Mouse (Mus musculus): ENCODE results near the gene Smg8. TPM values are rescaled to one million over a fixed set of nuclear protein-coding genes. Genes with fewer than 3 reads are reported as not detected.

The Smg8 gene
- polyA plus RNA-seq (2012; ENCODE audit: low replicate concordance) = 2.4 and 5.2 TPM in 2 replicates

DNA sequence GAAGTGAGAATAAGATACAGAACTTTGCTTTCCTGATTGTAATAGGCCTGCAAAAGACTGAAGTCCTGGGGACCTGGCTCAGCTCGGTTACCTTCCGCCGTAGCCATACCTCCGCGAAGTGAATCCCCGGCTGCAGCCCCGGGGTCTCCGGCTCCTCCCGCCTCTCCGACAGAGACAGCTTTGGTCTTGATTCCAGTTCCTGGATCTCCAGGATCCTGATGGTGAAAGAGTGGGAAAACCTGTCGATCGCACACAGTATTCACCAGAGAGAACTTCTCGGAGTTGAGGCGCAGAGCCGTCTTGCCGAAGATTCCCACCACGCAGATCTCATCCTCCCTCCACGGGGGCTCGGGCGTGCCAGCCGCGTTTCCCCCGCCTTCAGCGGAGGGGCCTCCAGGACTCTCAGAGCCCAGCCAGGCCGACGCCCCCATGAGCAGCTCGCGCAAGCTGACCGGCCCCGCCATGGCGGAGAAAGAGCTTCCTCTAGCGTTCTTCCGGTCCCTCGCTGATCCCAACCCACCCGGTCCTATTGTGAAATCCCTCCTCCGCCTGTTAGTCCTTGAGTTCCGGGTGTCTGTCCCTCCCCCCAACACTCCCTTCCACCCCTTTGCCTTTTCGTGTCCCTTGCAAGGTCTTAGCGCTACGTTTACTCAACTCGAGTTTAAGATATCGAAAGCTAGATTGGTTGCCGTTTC lies at the start of gene Smg8:
TSS of gene Smg8 (minus strand) at position 485 of the 695 bp plus-strand sequence.

GRCm38 (mm10) chr11:87126824-87127816 lies 40.5 kb upstream of the Smg8 start, which contains the start of gene Trim37:
Gene Trim37, plus strand, starts transcription at chr11:87127077.

DNA sequence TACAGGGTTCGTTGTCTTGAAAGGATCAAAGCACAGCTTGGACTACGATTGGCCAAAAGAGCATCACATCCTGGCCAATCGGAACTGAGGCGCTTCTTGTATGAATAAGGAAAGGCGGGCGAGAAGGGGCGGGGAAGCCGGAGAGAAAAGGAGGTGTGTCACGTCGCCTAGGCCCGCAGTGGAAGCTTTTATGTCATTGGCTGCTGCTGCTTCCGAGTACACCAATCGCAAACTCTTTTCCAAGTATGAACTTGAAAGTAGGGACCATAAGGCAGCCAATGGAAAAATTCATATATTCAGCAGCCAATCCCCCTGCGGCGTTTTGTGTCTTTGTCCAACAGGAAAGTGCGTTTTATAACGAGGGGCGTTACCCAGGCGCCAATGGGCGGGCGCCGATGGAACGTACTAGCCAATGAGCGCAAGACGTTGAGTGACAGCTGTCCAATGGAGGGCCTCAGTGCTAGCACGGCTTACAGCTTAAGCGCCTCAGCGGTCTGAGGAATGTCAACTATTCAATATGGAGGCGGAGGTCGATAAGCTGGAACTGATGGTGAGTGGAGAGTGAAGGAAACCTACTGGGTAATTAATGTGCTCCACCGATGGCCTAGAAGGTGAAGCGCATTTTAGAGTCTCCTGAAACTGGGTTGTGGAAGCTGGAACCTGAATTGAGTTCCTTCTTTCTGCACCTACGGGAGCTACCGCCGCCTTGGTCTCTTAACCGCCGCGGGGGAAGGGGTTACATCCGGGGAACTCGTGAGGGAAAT lies 22.4 kb upstream of the Smg8 start, which contains the start of gene Ska2:
TSS of gene Ska2 (plus strand) at position 480 of the 764 bp plus-strand sequence.

GRCm38 (mm10) chr11:87108409-87108754 lies 21.8 kb upstream of the Smg8 start, which contains the start of gene Prr11:
Gene Prr11, minus strand, starts transcription at chr11:87108708.

GRCm38 (mm10) chr11:87073866-87074440 lies 12.6 kb downstream of the Smg8 start, which contains the start of gene Gdpd1:
Gene Gdpd1, minus strand, starts transcription at chr11:87074062.

Other genes starting within 250 kb of the Smg8 start
- 0.62 and 1.4 TPM in 2 replicates for gene Ypel2, start 93.1 kb downstream of the Smg8 start, polyA plus RNA-seq (2012; ENCODE audit: low replicate concordance)
- gene Gdpd1, start 12.7 kb downstream of the Smg8 start, polyA plus RNA-seq (2012; ENCODE audit: low replicate concordance) = 1.1 and 2.1 TPM in 2 replicates
- 0.93 and 3.2 TPM in 2 replicates for gene Prr11, start 21.9 kb upstream of the Smg8 start, polyA plus RNA-seq (2012; ENCODE audit: low replicate concordance)
- 0.29 and 0.41 TPM in 2 replicates for gene Ska2, start 22.5 kb upstream of the Smg8 start, polyA plus RNA-seq (2012; ENCODE audit: low replicate concordance)
- gene Trim37, start 40.3 kb upstream of the Smg8 start, polyA plus RNA-seq (2012; ENCODE audit: low replicate concordance) = 11.3 and 21.6 TPM in 2 replicates